Mouse (Mus musculus): ENCODE measurements around the gene Dclk3.

Dclk3 gene

GRCm38 (mm10) chr9:111439836-111440201 lies 938 bp downstream of the Dclk3 start:
- in situ Hi-C loops (cut with MseI, MboI): no loop called here

GRCm38 (mm10) chr9:111440446-111440845 lies 1.6 kb downstream of the Dclk3 start:
- in situ Hi-C loops (cut with MseI, MboI): no loop called here

GRCm38 (mm10) chr9:111441151-111441550 lies 2.3 kb downstream of the Dclk3 start:
- in situ Hi-C loops (cut with MseI, MboI): no loop called here

GRCm38 (mm10) chr9:111446204-111446603 lies 7.3 kb downstream of the Dclk3 start:
- in situ Hi-C loops (cut with MseI, MboI): no loop called here

- in situ Hi-C loops (cut with MseI, MboI): no loop called here
Observed at GRCm38 (mm10) chr9:111448976-111449375, 10.1 kb downstream of the Dclk3 start.

GRCm38 (mm10) chr9:111449880-111450279 lies 11.0 kb downstream of the Dclk3 start:
- in situ Hi-C loops (cut with MseI, MboI): no loop called here

GRCm38 (mm10) chr9:111450853-111451404 lies 12.0 kb downstream of the Dclk3 start:
- in situ Hi-C loops (cut with MseI, MboI): no loop called here

- in situ Hi-C loops (cut with MseI, MboI): no loop called here
Observed at GRCm38 (mm10) chr9:111453895-111454294, 15.0 kb downstream of the Dclk3 start.

- in situ Hi-C loops (cut with MseI, MboI): no loop called here
Observed at GRCm38 (mm10) chr9:111457176-111457935, 18.5 kb downstream of the Dclk3 start.

- in situ Hi-C loops (cut with MseI, MboI): no loop called here
Observed at GRCm38 (mm10) chr9:111457936-111458310, 19.0 kb downstream of the Dclk3 start.

- in situ Hi-C loops (cut with MseI, MboI): no loop called here
Observed at GRCm38 (mm10) chr9:111459466-111459865, 20.6 kb downstream of the Dclk3 start.

- in situ Hi-C loops (cut with MseI, MboI): no loop called here
Observed at GRCm38 (mm10) chr9:111460201-111460814, 21.4 kb downstream of the Dclk3 start.

GRCm38 (mm10) chr9:111461415-111462103 lies 22.7 kb downstream of the Dclk3 start:
- in situ Hi-C loops (cut with MseI, MboI): no loop called here

- in situ Hi-C loops (cut with MseI, MboI): no loop called here
Observed at GRCm38 (mm10) chr9:111465666-111466065, 26.8 kb downstream of the Dclk3 start.

- in situ Hi-C loops (cut with MseI, MboI): loop anchor here in 1 of 2 experiments (10.0 kb wide), 1 partner anchor 119 kb away; no protein-coding TSS in a partner anchor
Observed at GRCm38 (mm10) chr9:111473686-111474457, 35.0 kb downstream of the Dclk3 start.

GRCm38 (mm10) chr9:111474458-111474745 lies 35.5 kb downstream of the Dclk3 start:
- in situ Hi-C loops (cut with MseI, MboI): loop anchor here in 1 of 2 experiments (10.0 kb wide), 1 partner anchor 120 kb away; no protein-coding TSS in a partner anchor

GRCm38 (mm10) chr9:111475281-111475680 lies 36.4 kb downstream of the Dclk3 start:
- in situ Hi-C loops (cut with MseI, MboI): loop anchor here (5.0 to 10.0 kb wide), 2 partner anchors 118 to 120 kb away; no protein-coding TSS in a partner anchor

- in situ Hi-C loops (cut with MseI, MboI): loop anchor here (5.0 to 10.0 kb wide), 2 partner anchors 119 to 121 kb away; no protein-coding TSS in a partner anchor
Observed at GRCm38 (mm10) chr9:111475973-111476372, 37.1 kb downstream of the Dclk3 start.

GRCm38 (mm10) chr9:111476479-111477016 lies 37.7 kb downstream of the Dclk3 start:
- in situ Hi-C loops (cut with MseI, MboI): loop anchor here (5.0 to 10.0 kb wide), 2 partner anchors 119 to 122 kb away; no protein-coding TSS in a partner anchor

- in situ Hi-C loops (cut with MseI, MboI): loop anchor here (5.0 to 10.0 kb wide), 2 partner anchors 122 to 124 kb away; no protein-coding TSS in a partner anchor
Observed at GRCm38 (mm10) chr9:111478853-111479490, 40.1 kb downstream of the Dclk3 start.
